Mouse (Mus musculus) lung, adult 2 months (tissue): ENCODE measurements around the gene Bcan.

ENCODE experiments used
- CTCF ChIP-seq: fragments of 200-500 bp; IDR thresholded peaks from 2 replicates; pipeline ENCODE4 v1.5.1; 2011; ENCODE audit warnings: mild to moderate bottlenecking, low read length, control low read depth; ENCODE audit not compliant: insufficient read depth
- POLR2A ChIP-seq: fragments of 200-500 bp; IDR thresholded peaks from 2 replicates; pipeline ENCODE4 v1.6.1; 2011; ENCODE audit warnings: low read depth, mild to moderate bottlenecking, control low read depth, low read length, borderline replicate concordance; ENCODE audit errors: extremely low read depth

GRCm38 (mm10) chr3:87960191-87960585 lies 39.8 kb downstream of the Bcan start:
- TF ChIP-seq CTCF (no peak), POLR2A (no peak)
